Mouse (Mus musculus): Measurements from ENCODE around the gene Pi4kb.
"Not testable (repeated sequence)": the region's sequence is repeated elsewhere in the genome, so short reads cannot be mapped to it uniquely, and the experiment has no call there.

Gene Pi4kb

GRCm38 (mm10) chr3:94974528-94975422, at the start of gene Pi4kb:
Gene Pi4kb (plus strand): TSS chr3:94974731.
- peak; percentile 90 to 91 for DNase-seq

GRCm38 (mm10) chr3:94926301-94926736, 48.2 kb upstream of the Pi4kb start:
- DNase-seq = not testable (repeated sequence)

GRCm38 (mm10) chr3:94928979-94929378, 45.6 kb upstream of the Pi4kb start:
- not testable (repeated sequence) for DNase-seq

GRCm38 (mm10) chr3:94930386-94931266, 43.9 kb upstream of the Pi4kb start:
- DNase-seq = not testable (repeated sequence)

- not testable (repeated sequence) for DNase-seq
Measured at GRCm38 (mm10) chr3:94931427-94932082, 43.0 kb upstream of the Pi4kb start.

- not testable (repeated sequence) for DNase-seq
Measured at GRCm38 (mm10) chr3:94932279-94932678, 42.3 kb upstream of the Pi4kb start.

- DNase-seq = peak; percentile 78 to 80
Measured at GRCm38 (mm10) chr3:94932809-94933564, 41.5 kb upstream of the Pi4kb start, which contains the start of gene Selenbp1. Gene Selenbp1 (plus strand): TSS chr3:94933056.

GRCm38 (mm10) chr3:94933604-94934003, 40.9 kb upstream of the Pi4kb start:
- DNase-seq = not testable (repeated sequence)

- DNase-seq = not testable (repeated sequence)
Measured at GRCm38 (mm10) chr3:94934564-94934963, 40.0 kb upstream of the Pi4kb start.

- DNase-seq = not testable (repeated sequence)
Measured at GRCm38 (mm10) chr3:94935332-94935731, 39.2 kb upstream of the Pi4kb start.

GRCm38 (mm10) chr3:94936147-94936546, 38.4 kb upstream of the Pi4kb start:
- DNase-seq = not testable (repeated sequence)

- DNase-seq = not testable (repeated sequence)
Measured at GRCm38 (mm10) chr3:94937194-94937593, 37.3 kb upstream of the Pi4kb start.

GRCm38 (mm10) chr3:94940033-94940432, 34.5 kb upstream of the Pi4kb start:
- not testable (repeated sequence) for DNase-seq

- not testable (repeated sequence) for DNase-seq
Measured at GRCm38 (mm10) chr3:94942211-94942967, 32.1 kb upstream of the Pi4kb start.

- DNase-seq = not testable (repeated sequence)
Measured at GRCm38 (mm10) chr3:94943706-94944105, 30.8 kb upstream of the Pi4kb start.

- DNase-seq = peak in 1 of 2 experiments; percentile 45
Measured at GRCm38 (mm10) chr3:94948066-94948614, 26.4 kb upstream of the Pi4kb start.

- no peak for DNase-seq
Measured at GRCm38 (mm10) chr3:94949645-94950044, 24.9 kb upstream of the Pi4kb start.

GRCm38 (mm10) chr3:94952806-94953205, 21.7 kb upstream of the Pi4kb start:
- DNase-seq = peak; percentile 79 to 81

- no peak for DNase-seq
Measured at GRCm38 (mm10) chr3:94953384-94953763, 21.2 kb upstream of the Pi4kb start.

- peak; percentile 94 to 95 for DNase-seq
Measured at GRCm38 (mm10) chr3:94953764-94954616, 20.5 kb upstream of the Pi4kb start, which contains the start of gene Rfx5. Gene Rfx5 (plus strand): TSS chr3:94954075.

Data from cerebellum, postnatal 10 days (tissue).